8 mouse cellular contexts compared by ENCODE assay signal in genomic region chr7:82866486-82867270, GRCm38 (mm10). TPM values are rescaled to one million over a fixed set of nuclear protein-coding genes. Genes with fewer than 3 reads are reported as not detected.
DNase-seq lines count a peak whose midpoint lies in the region; ATAC-seq and TF ChIP-seq lines count a peak whose summit lies in the region.

No protein-coding gene starts in this region.

- no peaks in the 10 kb centered on the region for H3K27me3 ChIP-seq in lung, postnatal 0 days (replicated peaks; ENCODE audit: insufficient read depth, low read length)

- ATAC-seq in hematopoietic stem cell, adult 5-6 weeks (replicated peaks in 1 of 2; ENCODE audit: insufficient read depth in 1 of 2, low FRiP score in 2 of 2, low TSS enrichment in 1 of 2, low read depth in 1 of 2, poor library complexity in 2 of 2, severe bottlenecking in 2 of 2), result peak; percentile 80
- ATAC-seq in lung, postnatal 0 days, result peak; percentile 85

- 2% methylated on average over 61 of the region's 68 CpGs for WGBS in lung, postnatal 0 days

- H3K36me3 ChIP-seq in lung, postnatal 0 days (ENCODE audit: insufficient read depth, low read length), result no peaks in the 10 kb centered on the region

- no peak for TF ChIP-seq EP300 in lung, postnatal 0 days (IDR thresholded peaks at IDR 0.05)

- H3K4me1 ChIP-seq in lung, postnatal 0 days (ENCODE audit: insufficient read depth, low read depth, low read length), result peaks cover 15% of the 10 kb centered on the region; the same call in 1 of the 2 replicates

- TF ChIP-seq CTCF in lung, postnatal 0 days (IDR thresholded peaks at IDR 0.05), result peak; percentile 50

- no peaks in the 10 kb centered on the region for H3K9me3 ChIP-seq in lung, postnatal 0 days (ENCODE audit: low read length)

- DNase-seq in MN1 (ENCODE audit: low spot score), result peak; percentile 95
- DNase-seq in cerebellum, adult 8-10 months, result peak; percentile 91
- peak; percentile 96 for DNase-seq in forelimb bud, embryonic 11.5 days (ENCODE audit: low read depth, low spot score)
- DNase-seq in layer of hippocampus, postnatal 10 days (ENCODE audit: low spot score in 2 of 2), result peak; percentile 85 to 93
- peak; percentile 98 for DNase-seq in lung, postnatal 0 days (ENCODE audit: low spot score)
- DNase-seq in ovary, postnatal 10 days (ENCODE audit: low spot score), result peak; percentile 79
- DNase-seq in thymus, postnatal 0 days (ENCODE audit: low spot score), result peak; percentile 96

- peak overlapping the region; percentile 76 for H3K4me3 ChIP-seq in lung, postnatal 0 days (ENCODE audit: low read depth, low read length)

- peak overlapping the region; percentile 89 for H3K4me2 ChIP-seq in lung, postnatal 0 days (replicated peaks; ENCODE audit: low read depth, low read length)

- peak overlapping the region; percentile 60 for H3K9ac ChIP-seq in lung, postnatal 0 days (replicated peaks; ENCODE audit: low read depth)

- H3K27ac ChIP-seq in lung, postnatal 0 days (ENCODE audit: low read length), result peak overlapping the region; percentile 91

RNA-seq across cellular contexts. Expression of gene Mex3b, which starts 0.5 kb away (rescaled TPM):
- total RNA-seq in hematopoietic stem cell, adult 5-6 weeks (2017), result 10.7 and 11.7 TPM in 2 replicates
- 10 to 100 TPM; 32.7 to 35.2 TPM for total RNA-seq in layer of hippocampus, postnatal 10 days (2021)
- 6.5 and 7.7 TPM in 2 replicates for polyA plus RNA-seq in lung, postnatal 0 days (2015; fragmentation: Nextera tagmentation; extraction: Ambion mirVana)
- 9.5 and 10.1 TPM in 2 replicates for polyA plus RNA-seq in thymus, postnatal 0 days (2015; fragmentation: Nextera tagmentation; extraction: Ambion mirVana)

Comparison
In these comparisons a context has a peak if more than half of its experiments do, and no peak if none do; other contexts are left out.
1. Peak in every context shown above with its lines: DNase-seq, ATAC-seq, H3K4me3 ChIP-seq and H3K27ac ChIP-seq.